Mouse (Mus musculus) megakaryocyte-erythroid progenitor cell, adult 5 weeks (primary cell): ENCODE data around the gene Brd1. TPM values are rescaled to one million over a fixed set of nuclear protein-coding genes. Genes with fewer than 3 reads are reported as not detected.

Source experiments
- polyA plus RNA-seq: library from polyadenylated mRNA; stranded (reverse); fragments of >175 nt; gene quantifications from 2 replicates; pipeline ENCODE4 v1.2.3, GENCODE M21; 2012

The Brd1 gene
- polyA plus RNA-seq = 50.3 and 66.9 TPM in 2 replicates

DNA sequence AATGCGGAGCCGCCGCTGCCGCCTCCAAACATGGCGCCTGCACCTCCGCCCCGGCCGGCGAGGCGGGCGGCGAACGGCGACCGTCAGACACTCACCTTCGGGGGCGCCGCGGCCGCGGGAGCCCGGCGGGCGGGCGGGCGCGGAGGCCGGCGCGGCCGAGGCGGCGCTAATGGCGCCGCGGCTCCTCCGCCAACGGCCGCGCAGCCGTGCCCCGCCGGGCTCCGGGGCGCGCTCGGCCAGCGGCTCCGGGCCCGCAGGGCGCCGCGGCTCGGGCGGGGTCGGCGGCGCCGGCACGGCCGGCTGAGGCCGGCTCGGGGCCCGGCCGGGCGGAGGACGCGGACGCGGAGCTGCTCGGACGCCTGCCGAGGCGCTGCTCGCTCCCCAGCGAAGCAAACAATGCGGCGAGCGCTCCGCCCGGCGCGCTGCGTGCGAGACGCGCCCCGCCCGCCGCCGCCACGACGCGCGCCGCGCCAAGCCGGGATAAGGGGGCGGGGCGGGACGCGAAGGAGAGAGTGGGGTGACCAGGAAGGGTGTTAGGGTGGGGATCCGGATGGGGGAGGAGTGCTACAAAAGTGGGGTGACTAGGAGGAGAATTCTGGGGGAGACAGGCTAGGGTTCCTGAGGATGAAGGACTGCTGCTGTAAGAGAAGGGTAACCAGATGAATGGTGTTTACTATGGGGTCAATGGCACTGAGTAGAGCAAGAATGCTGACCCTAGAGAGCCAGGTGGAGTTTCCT is at the start of gene Brd1:
Brd1 (minus strand) TSS at position 400 of the 738 bp plus-strand sequence.

DNA sequence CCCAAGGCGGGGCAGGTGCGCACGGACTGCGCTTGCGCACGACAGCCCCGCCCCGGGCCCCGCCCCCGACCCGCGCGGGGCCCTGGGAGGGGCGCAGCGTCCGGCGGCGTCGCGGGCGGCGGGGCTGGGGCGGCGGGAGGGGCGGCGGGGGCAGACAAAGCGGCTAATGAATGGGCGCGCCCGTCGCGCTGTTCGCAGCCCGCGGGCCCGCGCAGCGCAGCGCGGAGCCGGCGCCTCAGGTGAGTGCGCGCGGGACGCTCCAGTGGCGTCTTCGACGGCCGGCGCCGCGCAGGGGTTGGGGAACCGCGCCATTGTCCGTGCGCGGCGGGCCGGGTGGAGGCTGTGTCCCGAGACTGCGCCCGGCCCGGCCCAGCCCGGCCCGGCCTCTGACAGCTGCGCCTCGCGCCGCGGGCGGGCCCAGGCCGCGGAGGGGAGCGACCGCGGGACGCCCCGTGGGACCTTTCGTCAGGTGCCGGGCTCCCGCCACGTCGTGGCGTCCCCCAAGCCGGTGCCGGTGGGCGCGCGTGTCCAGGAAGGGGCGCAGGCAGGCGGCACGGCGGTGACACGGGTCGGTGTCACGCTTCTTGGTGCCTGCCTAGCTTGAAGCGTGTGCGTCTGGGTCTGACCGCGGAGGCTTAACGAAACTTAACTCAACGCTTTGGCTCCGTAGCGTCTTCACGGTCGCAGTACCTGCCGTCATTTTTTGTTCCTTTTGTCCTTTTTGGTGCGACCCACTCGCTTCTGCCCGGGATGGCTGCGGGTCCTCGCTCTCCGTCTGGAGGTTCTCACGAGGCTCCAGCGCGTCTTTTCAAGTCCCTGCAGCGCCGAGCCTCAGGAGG is 17.8 kb upstream of the Brd1 start, which contains the start of gene Zbed4:
Zbed4 (plus strand) TSS at position 97 of the 839 bp plus-strand sequence.

Other genes starting within 250 kb of the Brd1 start
- not detected in 2 replicates for gene Zdhhc25, start 133.9 kb downstream of the Brd1 start, polyA plus RNA-seq
- gene Zbed4, start 17.4 kb upstream of the Brd1 start, polyA plus RNA-seq = 6.1 and 7.9 TPM in 2 replicates
- gene Alg12, start 85.1 kb upstream of the Brd1 start, polyA plus RNA-seq = 4.2 and 5.3 TPM in 2 replicates
- gene Creld2, start 85.4 kb upstream of the Brd1 start, polyA plus RNA-seq = 55.6 and 65.0 TPM in 2 replicates
- 55.5 and 63.6 TPM in 2 replicates for gene Pim3, start 128.0 kb upstream of the Brd1 start, polyA plus RNA-seq
- not detected in 2 replicates for gene Ttll8, start 220.2 kb upstream of the Brd1 start, polyA plus RNA-seq
- not detected in 2 replicates for gene Mlc1, start 244.8 kb upstream of the Brd1 start, polyA plus RNA-seq
- gene Mov10l1, start 248.7 kb upstream of the Brd1 start, polyA plus RNA-seq = not detected in 2 replicates